Mouse (Mus musculus) embryo, embryonic 10.5 days (tissue): ENCODE measurements at regions not wholly inside any gene's neighbourhood (a gene's known extent, or its start where the extent isn't known, plus 50 kb on each side); places are given as distances from the start of the nearest gene placed in this dataset.

Experiments
- DNase-seq: peaks from one replicate; pipeline ENCODE4 v3.0.0-alpha.2; 2015; ENCODE audit warnings: low spot score

DNA sequence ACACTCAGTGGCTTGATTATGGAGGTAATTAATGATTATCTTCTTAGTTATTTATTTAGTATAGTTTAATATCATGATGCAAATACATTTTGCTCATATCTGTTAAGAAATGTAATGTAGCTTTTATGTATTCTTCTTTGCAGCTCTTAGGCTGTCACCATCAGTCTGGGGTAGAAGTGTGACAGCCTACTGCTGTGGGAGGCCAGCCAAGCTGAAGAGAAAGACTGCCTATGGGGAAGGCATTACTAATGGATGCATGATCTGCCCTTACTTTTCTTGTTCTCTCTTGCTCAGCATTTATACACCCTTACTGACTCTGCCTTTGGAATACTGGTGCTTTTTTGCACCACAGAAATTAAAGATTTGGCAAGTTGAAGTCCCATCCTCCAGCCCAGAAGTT, 362.8 kb upstream of the Stxbp6 start:
- DNase-seq, result no peak

DNA sequence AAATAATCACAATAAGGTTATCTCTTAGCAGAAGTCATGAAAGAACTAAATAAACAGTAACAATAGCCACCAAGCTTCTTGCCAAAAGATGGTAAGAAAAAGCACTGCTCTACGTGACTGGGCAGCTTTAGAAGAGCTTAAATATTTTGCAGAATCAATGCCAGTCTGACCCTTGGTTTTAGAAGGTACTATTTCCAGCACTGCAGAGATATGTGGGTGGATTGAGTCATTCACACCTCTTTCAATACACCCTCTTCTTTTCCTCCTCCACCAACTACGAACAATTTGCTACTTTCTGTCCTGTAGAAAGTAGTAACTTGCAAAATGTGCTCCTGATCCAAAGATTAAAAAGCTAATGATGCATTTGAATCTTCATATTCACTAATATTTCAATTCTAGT, 324.9 kb upstream of the Stxbp6 start:
- DNase-seq, result no peak

DNA sequence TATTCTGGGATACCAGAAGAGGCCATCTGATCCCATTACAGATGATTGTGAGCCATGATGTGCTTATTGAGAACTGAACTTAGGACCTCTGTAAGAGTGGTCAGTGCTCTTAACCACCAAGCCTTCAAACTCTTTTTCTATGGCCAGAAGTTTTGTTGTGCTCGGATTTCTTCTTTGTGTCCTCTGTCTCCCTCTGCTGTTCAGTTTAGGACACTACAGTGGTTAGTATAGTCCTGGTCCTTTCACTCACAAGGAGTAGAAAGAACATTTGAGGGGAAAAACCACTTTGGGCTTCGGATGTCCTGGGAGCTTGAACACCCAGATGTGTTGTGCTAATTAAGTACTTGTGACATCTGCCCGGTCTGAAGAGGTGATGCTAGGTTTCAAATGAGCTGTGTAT, 310.4 kb upstream of the Stxbp6 start:
- DNase-seq, result peak; percentile 58
